Mouse (Mus musculus): Measurements from ENCODE around the gene Dtymk.
"Not testable (repeated sequence)": the region's sequence is repeated elsewhere in the genome, so short reads cannot be mapped to it uniquely, and the experiment has no call there.

The Dtymk gene

GRCm38 (mm10) chr1:93804818-93805217 lies 3.1 kb upstream of the Dtymk start:
- no peak for DNase-seq (ENCODE audit: low read depth, low spot score)

- DNase-seq (ENCODE audit: low read depth, low spot score) = peak; percentile 93
Measured at GRCm38 (mm10) chr1:93803556-93804507, 2.1 kb upstream of the Dtymk start, which contains the start of gene Ing5. TSS of gene Ing5 (plus strand) at chr1:93803965.

GRCm38 (mm10) chr1:93802771-93803170 lies 1.0 kb upstream of the Dtymk start:
- no peak for DNase-seq (ENCODE audit: low read depth, low spot score)

- no peak for DNase-seq (ENCODE audit: low read depth, low spot score)
Measured at GRCm38 (mm10) chr1:93800670-93801503, 847 bp downstream of the Dtymk start.

GRCm38 (mm10) chr1:93795886-93796285 lies 5.8 kb downstream of the Dtymk start:
- DNase-seq (ENCODE audit: low read depth, low spot score) = no peak

- DNase-seq (ENCODE audit: low read depth, low spot score) = no peak
Measured at GRCm38 (mm10) chr1:93794526-93794925, 7.2 kb downstream of the Dtymk start.

GRCm38 (mm10) chr1:93786912-93787311 lies 14.8 kb downstream of the Dtymk start:
- DNase-seq (ENCODE audit: low read depth, low spot score) = no peak

- DNase-seq (ENCODE audit: low read depth, low spot score) = no peak
Measured at GRCm38 (mm10) chr1:93776686-93777085, 25.0 kb downstream of the Dtymk start.

GRCm38 (mm10) chr1:93769901-93770300 lies 31.8 kb downstream of the Dtymk start:
- DNase-seq (ENCODE audit: low read depth, low spot score) = no peak

- no peak for DNase-seq (ENCODE audit: low read depth, low spot score)
Measured at GRCm38 (mm10) chr1:93767600-93767999, 34.1 kb downstream of the Dtymk start.

- DNase-seq (ENCODE audit: low read depth, low spot score) = no peak
Measured at GRCm38 (mm10) chr1:93764871-93765591, 36.7 kb downstream of the Dtymk start.

GRCm38 (mm10) chr1:93763531-93763930 lies 38.2 kb downstream of the Dtymk start:
- DNase-seq (ENCODE audit: low read depth, low spot score) = not testable (repeated sequence)

GRCm38 (mm10) chr1:93760076-93760475 lies 41.7 kb downstream of the Dtymk start:
- no peak for DNase-seq (ENCODE audit: low read depth, low spot score)

- DNase-seq (ENCODE audit: low read depth, low spot score) = no peak
Measured at GRCm38 (mm10) chr1:93756154-93756553, 45.6 kb downstream of the Dtymk start.

GRCm38 (mm10) chr1:93755618-93756017 lies 46.1 kb downstream of the Dtymk start:
- DNase-seq (ENCODE audit: low read depth, low spot score) = no peak

GRCm38 (mm10) chr1:93755291-93755610 lies 46.5 kb downstream of the Dtymk start:
- no peak for DNase-seq (ENCODE audit: low read depth, low spot score)

- DNase-seq (ENCODE audit: low read depth, low spot score) = peak; percentile 86
Measured at GRCm38 (mm10) chr1:93754573-93755290, 47.0 kb downstream of the Dtymk start, which contains the start of gene Thap4. TSS of gene Thap4 (minus strand) at chr1:93754864.

GRCm38 (mm10) chr1:93753911-93754572 lies 47.7 kb downstream of the Dtymk start:
- no peak for DNase-seq (ENCODE audit: low read depth, low spot score)

- DNase-seq (ENCODE audit: low read depth, low spot score) = no peak
Measured at GRCm38 (mm10) chr1:93751290-93751689, 50.4 kb downstream of the Dtymk start, which contains the start of gene Atg4b. TSS of gene Atg4b (plus strand) at chr1:93751500.

GRCm38 (mm10) chr1:93748539-93748938 lies 53.2 kb downstream of the Dtymk start:
- DNase-seq (ENCODE audit: low read depth, low spot score) = no peak
